Mouse (Mus musculus) kidney, embryonic 15.5 days (tissue): ENCODE data around the gene Nfib. TPM values are rescaled to one million over a fixed set of nuclear protein-coding genes. Genes with fewer than 3 reads are reported as not detected.

Source experiments
- ATAC-seq: fragments of 200-750 bp; cut with Nextera tagmentation; replicated peaks from 2 replicates; pipeline ENCODE4 v1.8.0; 2017; ENCODE audit warnings: moderate TSS enrichment; ENCODE audit not compliant: low FRiP score
- H3K27ac ChIP-seq: fragments of 300-500 bp; sonication (generic); 2 replicates; pipeline ENCODE4 v1.5.1; 2015; ENCODE audit warnings: mild to moderate bottlenecking, inconsistent platforms
- H3K27me3 ChIP-seq: fragments of 300-500 bp; sonication (generic); 2 replicates; pipeline ENCODE4 v1.6.1; 2015; ENCODE audit warnings: inconsistent platforms
- H3K36me3 ChIP-seq: fragments of 300-500 bp; sonication (generic); 2 replicates; pipeline ENCODE4 v1.6.1; 2015; ENCODE audit warnings: inconsistent platforms
- H3K4me1 ChIP-seq: fragments of 300-500 bp; sonication (generic); 2 replicates; pipeline ENCODE4 v1.6.1; 2015; ENCODE audit warnings: inconsistent platforms
- H3K4me2 ChIP-seq: fragments of 300-500 bp; sonication (generic); 2 replicates; pipeline ENCODE4 v1.6.1; 2015; ENCODE audit warnings: moderate library complexity, mild to moderate bottlenecking, inconsistent platforms
- H3K4me3 ChIP-seq: fragments of 300-500 bp; sonication (generic); replicated peaks from 2 replicates; pipeline ENCODE4 v1.5.1; 2015; ENCODE audit warnings: mild to moderate bottlenecking, inconsistent platforms
- H3K9ac ChIP-seq: fragments of 300-500 bp; sonication (generic); 2 replicates; pipeline ENCODE4 v1.6.1; 2015; ENCODE audit warnings: mild to moderate bottlenecking, inconsistent platforms
- H3K9me3 ChIP-seq: fragments of 300-500 bp; sonication (generic); replicated peaks from 2 replicates; pipeline ENCODE4 v1.6.1; 2016; ENCODE audit warnings: inconsistent platforms
- WGBS: fragments of 180-500 bp; shearing (Covaris S2); methylation state at CpG from one replicate; pipeline ENCODE4 v1.1.7; 2015; ENCODE audit warnings: mixed read lengths; 5-methylcytosine and 5-hydroxymethylcytosine counted together
- polyA plus RNA-seq: library from polyadenylated mRNA; unstranded; fragments of >200 nt; fragmentation: Nextera tagmentation; extraction: Ambion mirVana; gene quantifications from 2 replicates; pipeline ENCODE4 v1.2.1, GENCODE M21; 2015

Nfib gene
- polyA plus RNA-seq, 1 experiment from 2014 or later: 33.8 TPM

DNA sequence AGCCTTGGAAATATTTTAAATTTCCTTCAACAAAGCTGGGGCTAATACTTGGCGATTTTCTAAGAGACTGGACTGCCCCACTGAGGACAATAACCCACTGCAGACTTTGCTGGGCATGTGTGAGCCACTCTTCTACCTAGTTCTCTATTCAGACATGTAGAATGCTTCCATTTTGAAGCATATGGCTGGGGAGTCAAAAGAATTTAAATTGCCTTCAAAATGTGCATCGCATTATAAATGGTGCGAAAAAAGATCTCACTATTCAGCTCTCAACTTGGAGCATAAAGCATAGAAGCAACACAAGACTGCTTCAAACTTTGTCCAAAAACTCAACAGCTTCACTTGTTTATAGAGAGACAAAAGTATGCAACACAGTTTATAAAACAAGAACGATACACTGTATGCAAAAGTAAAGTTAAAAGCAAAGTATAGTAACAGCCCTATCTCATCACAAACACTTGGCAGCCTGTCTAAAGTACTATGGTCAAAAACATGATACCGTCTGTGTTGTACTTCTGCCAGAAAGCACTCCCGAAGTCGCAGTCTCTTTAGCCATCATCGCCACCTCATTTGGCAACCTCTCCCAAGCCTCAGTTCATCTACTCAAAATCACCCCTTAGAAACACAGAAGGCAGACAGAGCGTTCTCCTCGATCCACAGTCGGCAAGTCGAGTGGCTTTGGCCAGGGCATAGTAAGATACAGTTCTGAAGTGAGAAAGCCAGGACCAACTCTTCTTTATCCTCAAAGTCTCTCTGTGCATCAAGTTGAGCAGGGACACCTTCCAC, 267.8 kb downstream of the Nfib start:
- no peak overlapping the region for H3K4me2 ChIP-seq
- H3K36me3 ChIP-seq: no peaks in the 10 kb centered on the region
- no peaks in the 10 kb centered on the region for H3K27me3 ChIP-seq
- peaks cover 53% of the 10 kb centered on the region for H3K4me1 ChIP-seq
- WGBS: 80% methylated on average over 12 of the region's 12 CpGs
- no peak overlapping the region for H3K9ac ChIP-seq
- H3K4me3 ChIP-seq: no peak overlapping the region
- ATAC-seq: no peak
- H3K27ac ChIP-seq: no peak overlapping the region
- H3K9me3 ChIP-seq: no peaks in the 10 kb centered on the region

GRCm38 (mm10) chr4:82436656-82437055, 268.9 kb downstream of the Nfib start:
- H3K9me3 ChIP-seq: no peaks in the 10 kb centered on the region
- peaks cover 46% of the 10 kb centered on the region for H3K4me1 ChIP-seq
- no peaks in the 10 kb centered on the region for H3K27me3 ChIP-seq
- no peak overlapping the region for H3K4me3 ChIP-seq
- 78% methylated on average over 2 of the region's 2 CpGs for WGBS
- no peak for ATAC-seq
- H3K9ac ChIP-seq: no peak overlapping the region
- H3K36me3 ChIP-seq: no peaks in the 10 kb centered on the region
- peak overlapping the region; percentile 45; the same call in 1 of the 2 replicates for H3K27ac ChIP-seq
- no peak overlapping the region for H3K4me2 ChIP-seq

DNA sequence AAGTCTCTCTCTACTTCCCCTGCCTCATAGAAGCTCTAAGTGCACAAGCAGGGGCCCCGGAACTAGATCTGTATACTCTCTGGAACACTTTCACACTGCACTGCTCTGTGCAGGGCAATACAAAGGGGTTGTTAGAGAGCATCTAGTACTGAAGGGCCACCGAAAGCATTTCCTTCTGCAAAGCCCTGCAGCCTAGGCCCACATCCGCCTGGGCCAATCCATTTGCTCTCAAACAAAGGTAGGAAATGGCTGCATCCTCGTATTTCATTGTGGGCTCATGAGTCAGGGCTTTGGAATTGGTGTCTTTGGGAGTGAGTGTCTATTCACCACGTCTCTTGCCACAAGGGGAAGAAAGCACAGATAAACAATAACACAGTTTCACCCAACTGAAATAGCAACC, 269.8 kb downstream of the Nfib start:
- H3K4me2 ChIP-seq: no peak overlapping the region
- WGBS: 48% methylated on average over 5 of the region's 5 CpGs
- peak overlapping the region; percentile 69 for H3K27ac ChIP-seq
- no peaks in the 10 kb centered on the region for H3K27me3 ChIP-seq
- H3K4me3 ChIP-seq: no peak overlapping the region
- no peaks in the 10 kb centered on the region for H3K36me3 ChIP-seq
- peaks cover 39% of the 10 kb centered on the region for H3K4me1 ChIP-seq
- no peak overlapping the region for H3K9ac ChIP-seq
- ATAC-seq: no peak
- no peaks in the 10 kb centered on the region for H3K9me3 ChIP-seq

GRCm38 (mm10) chr4:82433926-82434705, 271.4 kb downstream of the Nfib start:
- Histone ChIP-seq H3K4me2 (no peak overlapping the region), H3K4me3 (no peak overlapping the region), H3K4me1 (peaks cover 36% of the 10 kb centered on the region), H3K9me3 (no peaks in the 10 kb centered on the region), H3K27me3 (no peaks in the 10 kb centered on the region), H3K9ac (no peak overlapping the region), H3K27ac (peak overlapping the region; percentile 15; the same call in 1 of the 2 replicates), H3K36me3 (no peaks in the 10 kb centered on the region)
- ATAC-seq: no peak
- 54% methylated on average over 13 of the region's 13 CpGs for WGBS

GRCm38 (mm10) chr4:82431831-82432230, 273.7 kb downstream of the Nfib start:
- 69% methylated on average over 8 of the region's 8 CpGs for WGBS

GRCm38 (mm10) chr4:82430802-82431201, 274.7 kb downstream of the Nfib start:
- Histone ChIP-seq H3K4me3 (no peak overlapping the region), H3K4me2 (no peak overlapping the region), H3K36me3 (no peaks in the 10 kb centered on the region), H3K9me3 (no peaks in the 10 kb centered on the region), H3K27ac (no peak overlapping the region), H3K9ac (no peak overlapping the region), H3K27me3 (no peaks in the 10 kb centered on the region), H3K4me1 (peaks cover 20% of the 10 kb centered on the region)
- no peak for ATAC-seq
- WGBS: 80% methylated on average over 3 of the region's 3 CpGs

More at GRCm38 (mm10) chr4:82431831-82432230, 273.7 kb downstream of the Nfib start:
- Histone ChIP-seq H3K27ac (peak overlapping the region; percentile 19), H3K27me3 (no peaks in the 10 kb centered on the region), H3K9ac (no peak overlapping the region), H3K4me1 (peaks cover 23% of the 10 kb centered on the region), H3K36me3 (no peaks in the 10 kb centered on the region), H3K9me3 (no peaks in the 10 kb centered on the region), H3K4me3 (no peak overlapping the region), H3K4me2 (no peak overlapping the region)
- no peak for ATAC-seq

GRCm38 (mm10) chr4:82426224-82426623, 279.3 kb downstream of the Nfib start:
- Histone ChIP-seq H3K4me1 (no peaks in the 10 kb centered on the region), H3K27me3 (no peaks in the 10 kb centered on the region), H3K4me2 (no peak overlapping the region), H3K9ac (no peak overlapping the region), H3K4me3 (no peak overlapping the region), H3K27ac (no peak overlapping the region), H3K36me3 (no peaks in the 10 kb centered on the region), H3K9me3 (no peaks in the 10 kb centered on the region)
- ATAC-seq: no peak
- 88% methylated on average over 4 of the region's 4 CpGs for WGBS

DNA sequence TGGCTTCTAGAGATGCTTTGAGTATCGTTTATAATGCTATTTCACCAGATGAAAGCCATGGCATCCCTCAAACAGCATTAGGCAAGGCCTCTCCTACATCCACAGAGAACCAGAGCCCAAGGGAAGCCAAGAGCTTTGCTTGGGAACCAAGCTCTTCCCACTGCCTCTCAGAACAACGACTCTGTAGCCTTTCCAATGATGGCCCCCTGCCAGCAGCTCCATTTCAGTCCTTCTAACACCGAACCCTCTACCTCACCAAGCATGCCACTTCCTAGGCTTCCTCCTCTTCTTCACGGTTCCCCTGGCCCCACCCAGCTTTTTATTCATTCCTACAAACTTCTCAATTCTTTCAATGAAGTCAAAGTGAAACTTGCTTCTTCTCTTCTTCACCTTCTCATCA, 287.3 kb downstream of the Nfib start:
- Histone ChIP-seq H3K4me2 (no peak overlapping the region), H3K9me3 (no peaks in the 10 kb centered on the region), H3K27me3 (no peaks in the 10 kb centered on the region), H3K9ac (no peak overlapping the region), H3K4me3 (no peak overlapping the region), H3K27ac (no peak overlapping the region), H3K36me3 (0 out of 2 replicates have a peak, but pooled peaks cover 2% of the 10 kb centered on the region), H3K4me1 (no peaks in the 10 kb centered on the region)
- WGBS: 77% methylated on average over 4 of the region's 4 CpGs
- ATAC-seq: no peak

DNA sequence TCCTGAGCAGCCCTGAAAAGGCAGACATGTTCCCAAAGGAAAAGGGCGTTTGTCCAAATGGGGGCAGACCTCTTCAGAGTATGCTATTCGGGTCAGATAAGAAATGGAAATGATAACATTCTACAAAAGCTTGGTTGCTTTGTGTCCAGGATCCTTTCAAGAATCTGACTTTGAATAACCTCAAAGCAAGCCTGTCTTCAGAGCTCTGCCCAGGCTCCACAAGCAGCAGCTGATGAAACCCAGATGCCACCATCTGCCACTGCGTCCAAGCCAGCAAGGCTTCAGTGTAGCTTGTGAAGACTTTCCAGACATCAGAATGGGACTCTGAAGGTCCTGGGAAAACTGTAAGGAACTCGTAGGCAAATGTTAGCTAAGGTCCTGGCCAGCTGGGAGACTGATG, 289.7 kb downstream of the Nfib start:
- Histone ChIP-seq H3K9ac (no peak overlapping the region), H3K9me3 (no peaks in the 10 kb centered on the region), H3K27ac (no peak overlapping the region), H3K36me3 (0 out of 2 replicates have a peak, but pooled peaks cover 2% of the 10 kb centered on the region), H3K27me3 (no peaks in the 10 kb centered on the region), H3K4me3 (no peak overlapping the region), H3K4me1 (peaks cover 10% of the 10 kb centered on the region), H3K4me2 (no peak overlapping the region)
- no peak for ATAC-seq
- WGBS: 76% methylated on average over 4 of the region's 4 CpGs

- Histone ChIP-seq H3K27ac (peak overlapping the region; percentile 29), H3K9ac (no peak overlapping the region), H3K4me2 (peak overlapping the region; percentile 25; the same call in 1 of the 2 replicates), H3K27me3 (no peaks in the 10 kb centered on the region), H3K36me3 (no peaks in the 10 kb centered on the region), H3K4me1 (peaks cover 23% of the 10 kb centered on the region), H3K4me3 (no peak overlapping the region), H3K9me3 (no peaks in the 10 kb centered on the region)
- no peak for ATAC-seq
- WGBS: 69% methylated on average over 7 of the region's 7 CpGs
Observed at GRCm38 (mm10) chr4:82412651-82413050, 292.9 kb downstream of the Nfib start.

GRCm38 (mm10) chr4:82411965-82412364, 293.6 kb downstream of the Nfib start:
- Histone ChIP-seq H3K36me3 (no peaks in the 10 kb centered on the region), H3K9me3 (no peaks in the 10 kb centered on the region), H3K4me3 (no peak overlapping the region), H3K4me2 (peak overlapping the region; percentile 25; the same call in 1 of the 2 replicates), H3K27me3 (no peaks in the 10 kb centered on the region), H3K9ac (no peak overlapping the region), H3K27ac (peak overlapping the region; percentile 29), H3K4me1 (peaks cover 26% of the 10 kb centered on the region)
- ATAC-seq: no peak
- WGBS: 23% methylated on average over 5 of the region's 5 CpGs
